Mouse (Mus musculus) urinary bladder, postnatal 0 days (tissue): ENCODE measurements around the gene Ldb2. TPM values are rescaled to one million over a fixed set of nuclear protein-coding genes. Genes with fewer than 3 reads are reported as not detected.

Source experiments
- polyA plus RNA-seq: library from polyadenylated mRNA; unstranded; fragments of >200 nt; fragmentation: Nextera tagmentation; extraction: Ambion mirVana; gene quantifications from 2 replicates; pipeline ENCODE4 v1.2.1, GENCODE M21; 2015

The Ldb2 gene
- polyA plus RNA-seq = 8.8 and 10.0 TPM in 2 replicates

DNA sequence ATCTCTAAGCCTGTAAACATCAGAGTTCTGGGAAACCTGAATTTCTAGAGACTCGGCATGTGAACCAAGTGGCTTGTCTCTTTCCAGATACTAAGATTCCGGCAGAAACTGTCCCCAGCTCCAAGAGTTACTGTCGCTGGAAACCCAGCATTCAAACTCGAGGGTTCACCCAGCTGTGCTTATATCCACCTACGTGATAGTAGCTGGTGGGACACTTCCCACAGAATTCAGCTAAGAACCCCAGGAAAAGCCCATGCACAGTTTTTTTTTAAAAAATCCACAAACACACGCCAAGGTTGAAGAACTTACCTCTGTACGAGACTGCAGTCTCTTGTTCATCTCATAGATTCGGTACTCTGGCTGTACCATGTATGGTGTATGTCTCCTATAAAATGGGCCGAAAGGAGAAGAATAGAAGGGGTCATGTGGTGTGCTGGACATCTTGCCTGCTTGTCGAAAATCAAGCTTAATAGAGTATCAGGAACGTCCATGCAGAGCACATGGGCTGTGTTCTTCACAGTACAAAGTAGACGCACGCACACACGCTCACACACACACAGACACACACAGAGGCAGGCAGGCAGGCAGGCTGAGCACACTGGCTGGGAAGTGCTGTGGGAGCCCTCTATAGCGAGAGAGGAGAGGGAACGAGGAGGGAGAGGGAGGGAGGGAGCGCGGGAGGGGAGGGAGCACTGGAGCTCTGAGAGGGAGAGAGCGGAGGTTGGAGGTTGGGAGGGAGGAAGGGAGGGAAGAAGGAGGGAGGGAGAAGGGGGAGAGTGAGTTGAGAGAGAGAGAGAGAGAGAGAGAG lies at the start of gene Ldb2:
Ldb2 (minus strand) TSS at position 628 of the 808 bp plus-strand sequence.

